Mouse (Mus musculus): ENCODE results near the gene Tbx6. TPM values are rescaled to one million over a fixed set of nuclear protein-coding genes. Genes with fewer than 3 reads are reported as not detected.

Tbx6 gene
- polyA plus RNA-seq, 1 experiment from 2014 or later: 0.47 TPM

DNA sequence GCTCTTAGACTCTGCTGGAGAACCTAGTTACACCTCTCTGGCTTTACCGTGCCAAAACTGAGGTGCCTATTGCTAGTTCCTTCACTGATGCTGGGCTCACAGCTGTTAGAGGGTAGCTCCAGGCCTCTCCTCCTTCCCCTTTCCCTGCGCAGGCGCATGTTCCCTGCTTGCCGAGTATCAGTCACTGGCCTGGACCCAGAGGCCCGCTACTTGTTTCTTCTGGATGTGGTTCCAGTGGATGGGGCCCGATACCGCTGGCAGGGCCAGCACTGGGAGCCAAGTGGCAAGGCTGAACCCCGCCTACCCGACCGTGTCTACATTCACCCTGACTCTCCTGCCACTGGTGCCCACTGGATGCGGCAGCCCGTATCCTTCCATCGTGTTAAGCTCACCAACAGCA lies 1.4 kb downstream of the Tbx6 start:
- H3K9me3 ChIP-seq (ENCODE audit: control insufficient read depth, low read length): no peaks in the 10 kb centered on the region
- DNase-seq (ENCODE audit: low spot score): no peak
- H3K36me3 ChIP-seq (ENCODE audit: control insufficient read depth, insufficient read depth, low read length): peaks cover 48% of the 10 kb centered on the region
- no peak overlapping the region for H3K27ac ChIP-seq (ENCODE audit: low read depth)
- no peak for ATAC-seq (replicated peaks; ENCODE audit: low FRiP score, low TSS enrichment, low read depth)
- no peak overlapping the region for H3K4me2 ChIP-seq (ENCODE audit: low read length)
- no peak overlapping the region for H3K4me3 ChIP-seq (ENCODE audit: low read depth, low read length)
- H3K9ac ChIP-seq (ENCODE audit: low read length): no peak overlapping the region
- peaks cover 24% of the 10 kb centered on the region for H3K4me1 ChIP-seq (replicated peaks; ENCODE audit: control insufficient read depth, insufficient read depth, low read length)
- H3K27me3 ChIP-seq (replicated peaks; ENCODE audit: control insufficient read depth, insufficient read depth, low read length): no peaks in the 10 kb centered on the region
- 79% methylated on average over 12 of the region's 13 CpGs for WGBS

DNA sequence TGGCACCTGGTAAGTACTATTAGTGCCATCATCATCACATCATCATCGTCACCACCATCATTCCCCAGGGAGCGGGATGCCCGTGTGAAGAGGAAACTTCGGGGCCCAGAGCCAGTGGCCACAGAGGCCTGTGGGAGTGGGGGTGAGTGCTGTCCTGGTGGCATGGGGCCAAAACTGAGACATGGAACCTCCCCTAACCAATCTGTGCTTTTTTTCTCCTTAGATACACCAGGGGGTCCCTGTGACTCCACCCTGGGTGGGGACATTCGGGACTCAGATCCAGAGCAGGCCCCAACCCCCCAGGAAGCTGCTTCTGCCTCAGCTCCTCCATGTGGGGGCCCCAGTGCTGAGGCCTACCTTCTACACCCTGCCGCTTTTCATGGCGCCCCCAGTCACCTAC lies 3.2 kb downstream of the Tbx6 start:
- 72% methylated on average over 7 of the region's 7 CpGs for WGBS
- H3K9me3 ChIP-seq (ENCODE audit: control insufficient read depth, low read length): no peaks in the 10 kb centered on the region
- H3K9ac ChIP-seq (ENCODE audit: low read length): no peak overlapping the region
- no peaks in the 10 kb centered on the region for H3K27me3 ChIP-seq (replicated peaks; ENCODE audit: control insufficient read depth, insufficient read depth, low read length)
- DNase-seq (ENCODE audit: low spot score) (no peak), ATAC-seq (replicated peaks; ENCODE audit: low FRiP score, low TSS enrichment, low read depth) (no peak)
- no peak overlapping the region for H3K4me2 ChIP-seq (ENCODE audit: low read length)
- H3K36me3 ChIP-seq (ENCODE audit: control insufficient read depth, insufficient read depth, low read length): peaks cover 58% of the 10 kb centered on the region
- H3K27ac ChIP-seq (ENCODE audit: low read depth): no peak overlapping the region
- H3K4me1 ChIP-seq (replicated peaks; ENCODE audit: control insufficient read depth, insufficient read depth, low read length): peaks cover 18% of the 10 kb centered on the region
- no peak overlapping the region for H3K4me3 ChIP-seq (ENCODE audit: low read depth, low read length)

DNA sequence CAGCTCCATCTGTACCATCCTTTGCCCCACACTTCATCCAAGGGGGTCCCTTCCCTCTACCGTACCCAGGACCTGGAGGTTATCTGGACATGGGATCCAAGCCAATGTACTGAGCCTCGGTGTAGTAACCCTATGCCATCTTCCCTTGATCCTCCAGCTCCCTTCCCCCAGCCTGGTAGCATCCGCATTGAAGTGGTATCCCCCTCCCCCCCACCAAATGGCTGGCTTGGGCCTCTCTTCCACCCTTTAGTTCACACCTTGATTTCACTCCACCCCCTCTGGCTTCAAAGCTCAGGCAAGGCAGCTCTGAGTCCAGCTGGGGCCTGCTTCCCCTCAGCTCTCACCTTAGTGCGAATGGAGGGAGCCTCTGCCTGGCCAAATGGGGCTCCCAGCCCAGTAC lies 3.8 kb downstream of the Tbx6 start:
- WGBS: 55% methylated on average over 4 of the region's 4 CpGs
- ATAC-seq (replicated peaks; ENCODE audit: low FRiP score, low TSS enrichment, low read depth) (no peak), DNase-seq (ENCODE audit: low spot score) (no peak)
- H3K27ac ChIP-seq (ENCODE audit: low read depth): no peak overlapping the region
- H3K4me3 ChIP-seq (ENCODE audit: low read depth, low read length): no peak overlapping the region
- H3K9ac ChIP-seq (ENCODE audit: low read length): no peak overlapping the region
- no peaks in the 10 kb centered on the region for H3K27me3 ChIP-seq (replicated peaks; ENCODE audit: control insufficient read depth, insufficient read depth, low read length)
- H3K4me1 ChIP-seq (replicated peaks; ENCODE audit: control insufficient read depth, insufficient read depth, low read length): peaks cover 13% of the 10 kb centered on the region
- H3K4me2 ChIP-seq (ENCODE audit: low read length): no peak overlapping the region
- H3K9me3 ChIP-seq (ENCODE audit: control insufficient read depth, low read length): no peaks in the 10 kb centered on the region
- H3K36me3 ChIP-seq (ENCODE audit: control insufficient read depth, insufficient read depth, low read length): peaks cover 64% of the 10 kb centered on the region

DNA sequence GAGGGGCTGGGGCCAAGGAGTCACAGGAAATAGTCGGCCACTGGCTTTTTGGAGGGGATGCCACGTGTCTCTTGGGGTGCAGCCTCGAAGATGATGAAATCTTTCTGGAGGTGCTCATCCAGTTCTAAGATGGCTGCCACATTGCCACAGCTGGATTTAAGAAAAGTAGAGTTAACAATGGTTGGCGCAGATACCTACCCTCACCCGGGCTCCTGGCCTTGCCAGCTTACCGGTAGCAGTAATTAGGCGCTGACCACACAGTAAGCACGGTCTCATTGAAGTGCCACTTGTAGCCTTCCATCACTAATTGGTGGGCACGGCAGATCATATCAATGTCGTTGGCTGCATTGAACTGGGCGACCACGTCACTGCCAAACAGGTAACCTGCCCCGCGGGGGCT lies 4.9 kb downstream of the Tbx6 start:
- Histone ChIP-seq H3K9ac (ENCODE audit: low read length) (no peak overlapping the region), H3K4me2 (ENCODE audit: low read length) (no peak overlapping the region), H3K4me3 (ENCODE audit: low read depth, low read length) (no peak overlapping the region), H3K27me3 (replicated peaks; ENCODE audit: control insufficient read depth, insufficient read depth, low read length) (no peaks in the 10 kb centered on the region), H3K27ac (ENCODE audit: low read depth) (no peak overlapping the region), H3K9me3 (ENCODE audit: control insufficient read depth, low read length) (no peaks in the 10 kb centered on the region), H3K36me3 (ENCODE audit: control insufficient read depth, insufficient read depth, low read length) (peaks cover 68% of the 10 kb centered on the region), H3K4me1 (replicated peaks; ENCODE audit: control insufficient read depth, insufficient read depth, low read length) (peaks cover 8% of the 10 kb centered on the region)
- DNase-seq (ENCODE audit: low spot score): no peak
- no peak for ATAC-seq (replicated peaks; ENCODE audit: low FRiP score, low TSS enrichment, low read depth)
- 94% methylated on average over 14 of the region's 14 CpGs for WGBS

DNA sequence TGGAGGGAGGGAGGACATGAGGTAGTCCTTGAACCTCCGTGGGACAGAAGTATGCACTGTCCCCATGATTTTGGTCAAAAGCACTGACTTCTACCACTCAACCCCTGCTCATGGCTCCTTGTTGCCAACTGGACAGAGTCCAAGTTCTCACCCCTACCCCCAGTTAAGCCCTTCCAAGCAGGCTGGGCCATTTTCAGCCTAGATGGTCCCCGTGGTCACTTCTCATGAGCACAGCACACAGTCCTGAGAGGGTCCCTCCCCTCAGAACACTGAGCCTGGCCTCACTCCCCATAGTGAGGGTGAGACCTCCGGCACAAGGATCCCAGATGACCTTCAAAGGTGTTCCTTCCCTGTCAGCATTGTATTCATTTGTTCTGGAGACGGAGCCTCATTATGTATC lies 7.9 kb downstream of the Tbx6 start:
- DNase-seq (ENCODE audit: low spot score) (no peak), ATAC-seq (replicated peaks; ENCODE audit: low FRiP score, low TSS enrichment, low read depth) (no peak)
- no peak overlapping the region for H3K9ac ChIP-seq (ENCODE audit: low read length)
- H3K36me3 ChIP-seq (ENCODE audit: control insufficient read depth, insufficient read depth, low read length): peaks cover 68% of the 10 kb centered on the region
- WGBS: 94% methylated on average over 4 of the region's 4 CpGs
- no peaks in the 10 kb centered on the region for H3K27me3 ChIP-seq (replicated peaks; ENCODE audit: control insufficient read depth, insufficient read depth, low read length)
- no peak overlapping the region for H3K27ac ChIP-seq (ENCODE audit: low read depth)
- H3K9me3 ChIP-seq (ENCODE audit: control insufficient read depth, low read length): no peaks in the 10 kb centered on the region
- peaks cover 5% of the 10 kb centered on the region; the same call in 1 of the 2 replicates for H3K4me1 ChIP-seq (replicated peaks; ENCODE audit: control insufficient read depth, insufficient read depth, low read length)
- no peak overlapping the region for H3K4me3 ChIP-seq (ENCODE audit: low read depth, low read length)
- H3K4me2 ChIP-seq (ENCODE audit: low read length): no peak overlapping the region

DNA sequence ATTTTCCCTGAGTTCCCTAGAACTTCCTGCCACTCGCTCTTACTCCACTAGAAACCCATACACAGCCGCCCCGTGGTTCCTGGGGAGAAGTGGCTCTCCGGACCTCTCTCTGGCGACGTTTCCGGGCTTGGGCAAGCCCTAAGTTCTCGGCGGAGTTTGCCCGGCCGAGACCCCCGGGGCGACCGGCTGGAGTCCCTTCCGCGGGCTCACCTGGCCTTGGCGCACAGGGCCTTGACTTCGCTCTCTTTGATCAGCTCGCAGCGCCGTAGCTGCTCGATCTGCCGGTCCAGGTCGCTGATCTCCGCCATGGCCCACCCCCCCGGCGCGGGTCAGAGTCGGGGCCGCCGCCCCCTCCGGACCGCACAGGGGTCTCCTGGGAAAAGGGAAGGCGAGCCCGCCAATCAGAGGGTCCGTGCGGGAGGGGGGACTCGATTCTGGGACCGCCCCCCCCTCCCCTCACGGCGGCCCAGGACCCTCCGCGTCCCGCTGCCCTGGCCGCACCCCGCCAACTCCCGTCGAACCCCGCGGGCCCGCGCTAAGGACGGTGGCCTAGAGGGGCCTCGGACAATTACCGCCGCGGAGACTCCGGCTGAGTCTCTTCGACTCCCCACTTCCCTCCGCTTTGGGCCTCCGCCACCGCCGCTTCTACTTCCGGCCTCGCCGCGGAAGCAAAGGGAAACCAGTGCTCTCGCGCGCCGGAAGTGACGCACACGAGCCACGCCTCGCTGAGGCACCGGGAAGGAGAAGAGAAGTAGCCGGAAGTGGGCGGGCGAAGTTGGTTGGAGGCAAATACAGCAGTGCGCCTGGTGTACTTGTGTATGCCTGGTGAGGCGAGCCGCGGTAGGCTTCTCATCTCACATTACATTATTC lies 10.8 kb downstream of the Tbx6 start, which contains the start of gene Ppp4c:
Gene Ppp4c (minus strand): TSS at position 646 of the 870 bp plus-strand sequence.
- Histone ChIP-seq H3K9me3 (ENCODE audit: control insufficient read depth, low read length) (no peaks in the 10 kb centered on the region), H3K27ac (ENCODE audit: low read depth) (peak within 1 kb of the TSS; percentile 97), H3K27me3 (replicated peaks; ENCODE audit: control insufficient read depth, insufficient read depth, low read length) (no peaks in the 10 kb centered on the region), H3K4me1 (replicated peaks; ENCODE audit: control insufficient read depth, insufficient read depth, low read length) (peaks cover 10% of the 10 kb centered on the region), H3K9ac (ENCODE audit: low read length) (peak within 1 kb of the TSS; percentile 89), H3K4me3 (ENCODE audit: low read depth, low read length) (peak within 1 kb of the TSS; percentile 69), H3K4me2 (ENCODE audit: low read length) (peak within 1 kb of the TSS; percentile 72), H3K36me3 (ENCODE audit: control insufficient read depth, insufficient read depth, low read length) (peaks cover 67% of the 10 kb centered on the region)
- DNase-seq (ENCODE audit: low spot score): peak; percentile 97
- WGBS: under 1% methylated on average over 82 of the region's 83 CpGs
- ATAC-seq (replicated peaks; ENCODE audit: low FRiP score, low TSS enrichment, low read depth): peak; percentile 93

DNA sequence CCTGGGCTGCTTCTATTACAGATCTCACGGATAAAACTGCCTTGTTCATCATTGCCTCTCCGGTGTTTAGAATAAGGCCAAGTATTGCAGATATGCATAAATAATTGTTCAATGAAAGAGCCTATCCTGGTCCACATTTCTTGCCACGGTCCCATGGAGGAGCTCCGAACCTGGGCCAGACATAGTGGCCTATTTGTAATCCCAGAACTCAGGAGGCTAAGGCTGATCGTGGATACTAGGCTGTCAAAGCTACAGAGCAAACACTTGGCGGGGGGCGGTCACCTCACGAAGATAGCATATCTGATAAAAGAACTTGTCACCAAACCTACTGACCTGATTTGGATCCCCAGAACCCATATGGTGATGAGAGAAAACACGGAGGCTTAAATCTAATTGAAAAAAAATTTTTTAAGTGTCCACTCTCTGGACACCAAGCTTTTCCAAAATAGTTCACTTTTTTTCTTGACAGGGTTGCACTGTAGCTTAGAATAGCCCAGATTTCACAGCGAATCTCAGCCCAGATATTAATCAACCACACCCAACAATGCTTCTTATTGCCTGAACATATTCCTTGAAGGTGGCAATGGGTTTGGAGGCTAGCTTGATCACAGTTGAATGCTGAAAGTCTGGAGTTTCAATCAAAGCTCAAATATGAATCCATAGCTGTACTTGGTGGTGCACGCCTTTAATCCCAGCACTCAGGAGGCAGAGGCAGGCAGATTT lies 11.6 kb downstream of the Tbx6 start:
- Histone ChIP-seq H3K36me3 (ENCODE audit: control insufficient read depth, insufficient read depth, low read length) (peaks cover 63% of the 10 kb centered on the region), H3K9me3 (ENCODE audit: control insufficient read depth, low read length) (no peaks in the 10 kb centered on the region), H3K4me1 (replicated peaks; ENCODE audit: control insufficient read depth, insufficient read depth, low read length) (peaks cover 17% of the 10 kb centered on the region), H3K27ac (ENCODE audit: low read depth) (peak overlapping the region; percentile 97), H3K9ac (ENCODE audit: low read length) (peak overlapping the region; percentile 89), H3K4me2 (ENCODE audit: low read length) (peak overlapping the region; percentile 72), H3K4me3 (ENCODE audit: low read depth, low read length) (peak overlapping the region; percentile 69), H3K27me3 (replicated peaks; ENCODE audit: control insufficient read depth, insufficient read depth, low read length) (no peaks in the 10 kb centered on the region)
- WGBS: 22% methylated on average over 11 of the region's 11 CpGs
- ATAC-seq (replicated peaks; ENCODE audit: low FRiP score, low TSS enrichment, low read depth) (peak; percentile 24; the same call in 1 of the 2 replicates), DNase-seq (ENCODE audit: low spot score) (no peak)

DNA sequence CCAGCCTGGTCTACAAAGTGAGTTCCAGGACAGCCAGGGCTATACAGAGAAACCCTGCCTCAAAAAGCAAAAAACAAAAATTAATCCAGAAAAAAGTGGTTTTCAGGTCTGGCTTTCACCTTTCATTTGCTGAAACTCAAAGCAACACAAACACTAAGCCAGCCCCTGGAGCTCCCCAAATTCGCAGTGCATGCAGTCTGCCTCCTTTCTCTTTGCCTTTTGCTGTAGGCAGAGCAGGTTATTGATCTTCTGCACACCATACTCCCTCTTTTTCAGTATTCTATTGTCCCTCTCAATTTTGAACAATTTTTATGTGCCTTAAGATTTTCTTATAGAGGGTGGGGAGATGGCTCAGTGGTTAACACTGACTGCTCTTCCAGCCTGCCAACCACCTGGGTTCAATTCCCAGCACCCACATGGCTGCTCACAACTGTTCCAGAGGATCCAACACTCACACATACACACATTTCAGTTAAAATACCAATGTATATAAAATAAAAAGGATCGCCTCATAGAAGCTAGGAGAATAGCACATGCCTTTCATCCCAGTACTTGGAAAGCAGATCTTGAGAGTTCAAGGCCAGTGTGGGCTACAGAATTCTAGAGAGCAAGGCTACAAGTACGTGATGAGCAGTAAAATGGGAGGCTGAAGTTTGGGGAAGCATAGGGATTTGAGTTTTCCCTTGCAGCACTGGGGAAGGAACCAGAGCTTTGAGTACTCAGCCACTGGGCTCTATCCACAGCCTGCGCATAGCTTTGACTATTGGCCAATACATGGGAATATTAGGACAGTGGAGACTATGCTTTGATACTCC lies 12.4 kb downstream of the Tbx6 start:
- Histone ChIP-seq H3K36me3 (ENCODE audit: control insufficient read depth, insufficient read depth, low read length) (peaks cover 55% of the 10 kb centered on the region), H3K9me3 (ENCODE audit: control insufficient read depth, low read length) (no peaks in the 10 kb centered on the region), H3K4me1 (replicated peaks; ENCODE audit: control insufficient read depth, insufficient read depth, low read length) (peaks cover 20% of the 10 kb centered on the region), H3K4me2 (ENCODE audit: low read length) (no peak overlapping the region), H3K4me3 (ENCODE audit: low read depth, low read length) (no peak overlapping the region), H3K27me3 (replicated peaks; ENCODE audit: control insufficient read depth, insufficient read depth, low read length) (no peaks in the 10 kb centered on the region), H3K9ac (ENCODE audit: low read length) (no peak overlapping the region), H3K27ac (ENCODE audit: low read depth) (no peak overlapping the region)
- ATAC-seq (replicated peaks; ENCODE audit: low FRiP score, low TSS enrichment, low read depth) (no peak), DNase-seq (ENCODE audit: low spot score) (no peak)
- WGBS: 70% methylated on average over 4 of the region's 4 CpGs
